Mouse (Mus musculus) liver, adult 2 months (tissue): Measurements from ENCODE around the gene Wfdc9.

Experiments used
- CTCF ChIP-seq: fragments of 200-500 bp; IDR thresholded peaks from 2 replicates; pipeline ENCODE4 v1.5.1; 2011; ENCODE audit warnings: low read depth, low read length, control low read depth
- POLR2A ChIP-seq: fragments of 200-500 bp; IDR thresholded peaks from 2 replicates; pipeline ENCODE4 v1.6.1; 2011; ENCODE audit warnings: low read length, control low read depth; ENCODE audit not compliant: insufficient read depth; ENCODE audit errors: extremely low read depth

- TF ChIP-seq CTCF (peak; percentile 19; the same call in 1 of the 2 replicates), POLR2A (no peak)
Observed at GRCm38 (mm10) chr2:164600179-164600578, 56.2 kb downstream of the Wfdc9 start.
